Mouse (Mus musculus): ENCODE results near the gene Grb10. TPM values are rescaled to one million over a fixed set of nuclear protein-coding genes. Genes with fewer than 3 reads are reported as not detected.
A peak's percentile ranks its signal among the peaks of the same experiment; 100 is the strongest.

Gene Grb10
- polyA plus RNA-seq, 1 experiment from 2014 or later: 87.1 TPM

DNA sequence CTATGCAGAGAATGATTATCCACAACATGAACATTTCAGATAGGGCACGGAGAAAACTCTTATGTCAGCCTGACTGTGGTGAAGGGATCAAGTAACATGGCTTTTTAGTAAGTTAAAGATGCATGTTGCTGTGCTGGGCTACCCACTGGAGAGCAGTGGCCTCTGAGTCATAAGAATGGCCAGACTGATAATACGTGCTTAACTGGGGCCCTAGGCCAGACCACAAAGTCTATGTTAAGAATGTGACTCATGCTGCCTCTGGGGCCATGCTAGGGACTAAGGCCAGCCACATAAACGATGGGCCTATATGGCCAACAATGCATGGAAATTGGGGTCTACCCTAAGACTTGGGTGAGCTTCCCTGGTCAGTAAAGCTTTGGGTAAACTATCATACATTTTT, 98.9 kb downstream of the Grb10 start:
- Histone ChIP-seq H3K4me3 (no peak overlapping the region), H3K36me3 (peaks cover 18% of the 10 kb centered on the region), H3K27ac (replicated peaks) (no peak overlapping the region), H3K4me2 (no peak overlapping the region), H3K4me1 (replicated peaks) (no peaks in the 10 kb centered on the region), H3K27me3 (no peaks in the 10 kb centered on the region), H3K9me3 (no peaks in the 10 kb centered on the region), H3K9ac (no peak overlapping the region)
- ATAC-seq (ENCODE audit: low FRiP score, low read depth): no peak
- WGBS: 81% methylated on average over 3 of the region's 3 CpGs

GRCm38 (mm10) chr11:11938591-11938990, 99.9 kb downstream of the Grb10 start:
- no peak for ATAC-seq (ENCODE audit: low FRiP score, low read depth)
- WGBS: 94% methylated on average over 1 of the region's 1 CpGs
- H3K4me3 ChIP-seq: no peak overlapping the region
- H3K9me3 ChIP-seq: no peaks in the 10 kb centered on the region
- peaks cover 10% of the 10 kb centered on the region for H3K36me3 ChIP-seq
- no peak overlapping the region for H3K9ac ChIP-seq
- no peaks in the 10 kb centered on the region for H3K27me3 ChIP-seq
- H3K4me1 ChIP-seq (replicated peaks): no peaks in the 10 kb centered on the region
- H3K4me2 ChIP-seq: no peak overlapping the region
- H3K27ac ChIP-seq (replicated peaks): no peak overlapping the region

DNA sequence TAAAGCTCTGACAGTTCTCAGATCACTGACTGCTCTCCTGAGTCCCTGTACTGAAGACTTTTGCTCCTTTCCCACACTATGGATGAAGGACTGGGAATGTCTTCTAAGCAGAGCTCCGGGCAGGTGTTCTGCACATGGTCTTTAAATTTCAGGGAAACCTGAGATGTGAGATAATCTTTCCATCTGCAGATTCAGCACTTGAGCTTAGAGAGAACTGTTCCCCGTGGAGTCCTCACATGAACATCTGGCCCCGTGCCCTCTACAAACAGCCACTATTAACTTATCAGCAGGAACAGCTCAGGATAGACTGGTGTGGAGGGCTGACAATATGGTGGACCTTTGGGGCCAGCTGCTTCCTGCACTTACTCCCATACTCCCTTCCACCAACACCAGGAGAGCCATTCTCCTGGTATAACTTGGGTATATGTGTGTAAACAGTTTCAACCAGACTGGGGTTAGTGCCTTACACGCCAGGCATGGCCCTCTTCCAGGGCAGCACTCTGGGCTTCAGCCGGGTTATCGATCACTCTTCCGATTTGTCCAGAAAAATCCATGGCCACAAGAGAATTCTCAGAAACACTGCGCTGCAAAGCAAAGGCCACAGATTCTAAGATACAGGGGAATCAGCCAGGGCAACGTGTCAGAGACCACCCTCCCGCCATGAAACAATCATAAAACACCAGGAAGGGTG, 101.0 kb downstream of the Grb10 start:
- Histone ChIP-seq H3K9ac (no peak overlapping the region), H3K4me3 (no peak overlapping the region), H3K9me3 (no peaks in the 10 kb centered on the region), H3K27ac (replicated peaks) (no peak overlapping the region), H3K27me3 (no peaks in the 10 kb centered on the region), H3K4me1 (replicated peaks) (no peaks in the 10 kb centered on the region), H3K4me2 (no peak overlapping the region), H3K36me3 (peaks cover 12% of the 10 kb centered on the region; the same call in 1 of the 2 replicates)
- ATAC-seq (ENCODE audit: low FRiP score, low read depth): no peak
- WGBS: 91% methylated on average over 10 of the region's 10 CpGs

DNA sequence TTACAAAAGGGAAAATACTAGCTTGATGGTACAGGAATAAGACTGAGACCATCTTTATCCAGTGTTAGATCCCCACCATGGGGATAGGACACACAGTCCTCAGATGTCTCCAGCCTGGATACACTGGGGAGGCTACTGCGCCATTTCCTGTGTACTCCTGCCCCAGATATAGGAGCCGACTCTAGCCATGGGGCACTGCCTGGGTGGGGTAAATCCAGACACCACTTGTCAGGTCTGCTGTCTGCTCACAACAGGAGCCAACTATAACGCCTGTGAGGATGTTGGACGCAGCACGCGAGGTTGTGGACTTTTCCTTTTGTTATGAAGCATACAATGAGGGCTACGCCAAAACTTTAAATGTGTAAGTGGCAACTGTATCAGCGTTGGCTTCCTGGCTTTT, 103.7 kb downstream of the Grb10 start:
- Histone ChIP-seq H3K9me3 (no peaks in the 10 kb centered on the region), H3K4me3 (no peak overlapping the region), H3K27me3 (no peaks in the 10 kb centered on the region), H3K4me2 (no peak overlapping the region), H3K9ac (no peak overlapping the region), H3K36me3 (peaks cover 12% of the 10 kb centered on the region; the same call in 1 of the 2 replicates), H3K4me1 (replicated peaks) (no peaks in the 10 kb centered on the region), H3K27ac (replicated peaks) (no peak overlapping the region)
- WGBS: 80% methylated on average over 8 of the region's 8 CpGs
- ATAC-seq (ENCODE audit: low FRiP score, low read depth): no peak

DNA sequence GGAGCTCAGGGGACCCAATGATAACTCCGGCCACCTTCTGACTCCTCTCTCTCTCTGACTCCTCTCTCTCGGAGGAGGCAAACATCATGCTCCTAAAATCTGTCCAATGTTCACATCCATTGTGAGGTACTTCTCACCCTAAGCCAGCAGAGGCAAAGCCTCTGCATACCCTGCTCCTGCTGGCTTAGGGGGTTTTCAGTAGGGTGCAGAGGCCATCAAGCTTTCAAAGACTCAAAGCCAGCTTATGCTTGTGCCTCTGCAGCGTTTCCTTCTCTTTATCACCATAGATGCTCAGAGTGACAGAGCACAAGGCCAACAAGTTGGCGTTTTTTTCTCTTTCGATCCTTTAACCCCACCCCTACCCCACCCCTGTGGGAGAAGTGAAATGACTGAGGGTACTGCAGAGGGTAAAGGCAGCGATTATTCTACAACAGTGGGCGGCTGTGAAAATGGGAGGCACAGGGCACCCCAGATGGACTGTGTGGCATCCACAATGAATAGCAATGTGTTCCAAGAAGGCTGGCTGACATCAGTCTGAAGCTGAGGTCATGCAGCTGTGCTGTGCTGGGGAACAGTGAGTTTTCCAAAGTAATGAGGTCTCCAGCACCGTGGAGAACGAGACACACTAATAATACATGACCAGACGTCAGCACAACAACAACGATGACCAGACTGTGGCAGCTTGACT, 106.2 kb downstream of the Grb10 start:
- H3K9ac ChIP-seq: no peak overlapping the region
- no peaks in the 10 kb centered on the region for H3K4me1 ChIP-seq (replicated peaks)
- no peaks in the 10 kb centered on the region for H3K27me3 ChIP-seq
- WGBS: 44% methylated on average over 11 of the region's 11 CpGs
- no peak overlapping the region for H3K4me3 ChIP-seq
- peaks cover 12% of the 10 kb centered on the region; the same call in 1 of the 2 replicates for H3K36me3 ChIP-seq
- no peak overlapping the region for H3K4me2 ChIP-seq
- H3K27ac ChIP-seq (replicated peaks): no peak overlapping the region
- no peaks in the 10 kb centered on the region for H3K9me3 ChIP-seq
- peak; percentile 65 for ATAC-seq (ENCODE audit: low FRiP score, low read depth)

DNA sequence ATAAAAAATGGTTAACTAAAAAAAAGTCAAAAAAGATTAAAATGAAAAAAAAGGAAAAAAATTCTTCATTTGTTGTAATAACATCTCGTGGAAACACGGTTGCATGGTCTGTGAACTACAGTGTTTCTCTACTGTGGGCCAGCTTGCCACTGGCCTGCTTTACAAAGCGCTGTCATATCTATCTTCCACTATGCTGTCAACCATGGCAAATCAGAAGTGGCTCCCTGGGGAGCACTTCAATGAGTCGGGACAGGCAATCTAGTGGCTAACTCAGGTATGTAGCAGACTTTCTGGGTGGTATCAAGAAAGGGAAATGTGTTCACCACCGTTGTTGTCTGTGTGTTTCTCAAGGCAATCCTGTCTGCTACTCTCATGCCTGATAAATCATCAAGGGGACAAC, 106.8 kb downstream of the Grb10 start:
- no peaks in the 10 kb centered on the region for H3K9me3 ChIP-seq
- no peak overlapping the region for H3K9ac ChIP-seq
- no peak for ATAC-seq (ENCODE audit: low FRiP score, low read depth)
- 42% methylated on average over 5 of the region's 5 CpGs for WGBS
- no peak overlapping the region for H3K27ac ChIP-seq (replicated peaks)
- H3K4me3 ChIP-seq: no peak overlapping the region
- H3K4me2 ChIP-seq: no peak overlapping the region
- peaks cover 11% of the 10 kb centered on the region; the same call in 1 of the 2 replicates for H3K36me3 ChIP-seq
- H3K27me3 ChIP-seq: no peaks in the 10 kb centered on the region
- H3K4me1 ChIP-seq (replicated peaks): no peaks in the 10 kb centered on the region

DNA sequence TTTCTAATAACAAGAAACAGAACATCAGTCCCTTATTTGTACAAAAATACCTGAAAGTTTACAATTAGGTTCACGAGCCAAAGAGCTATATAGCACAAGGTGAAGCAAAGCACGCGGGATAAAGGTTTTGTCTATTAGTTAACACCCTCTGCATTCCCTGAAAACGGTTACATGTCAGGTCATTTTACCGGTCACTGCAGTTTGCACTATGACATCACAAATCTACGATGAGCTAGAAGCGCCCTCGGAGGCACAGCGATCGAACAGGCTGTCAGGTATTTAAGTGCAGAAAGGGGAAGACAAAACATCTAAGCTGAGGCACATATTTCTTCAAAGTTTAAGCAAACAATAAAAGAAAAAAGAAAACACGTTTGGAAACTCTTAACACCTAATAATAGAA, 108.0 kb downstream of the Grb10 start:
- Histone ChIP-seq H3K9me3 (no peaks in the 10 kb centered on the region), H3K4me1 (replicated peaks) (no peaks in the 10 kb centered on the region), H3K4me3 (no peak overlapping the region), H3K27ac (replicated peaks) (no peak overlapping the region), H3K9ac (no peak overlapping the region), H3K36me3 (0 out of 2 replicates have a peak, but pooled peaks cover 3% of the 10 kb centered on the region), H3K27me3 (no peaks in the 10 kb centered on the region), H3K4me2 (no peak overlapping the region)
- ATAC-seq (ENCODE audit: low FRiP score, low read depth): no peak
- WGBS: 92% methylated on average over 11 of the region's 11 CpGs

GRCm38 (mm10) chr11:11929059-11929458, 109.4 kb downstream of the Grb10 start:
- H3K4me1 ChIP-seq (replicated peaks): no peaks in the 10 kb centered on the region
- WGBS: 94% methylated on average over 3 of the region's 3 CpGs
- no peaks in the 10 kb centered on the region for H3K9me3 ChIP-seq
- H3K4me2 ChIP-seq: no peak overlapping the region
- H3K36me3 ChIP-seq: 0 out of 2 replicates have a peak, but pooled peaks cover 3% of the 10 kb centered on the region
- H3K9ac ChIP-seq: no peak overlapping the region
- H3K27ac ChIP-seq (replicated peaks): no peak overlapping the region
- no peaks in the 10 kb centered on the region for H3K27me3 ChIP-seq
- H3K4me3 ChIP-seq: no peak overlapping the region
- ATAC-seq (ENCODE audit: low FRiP score, low read depth): no peak

DNA sequence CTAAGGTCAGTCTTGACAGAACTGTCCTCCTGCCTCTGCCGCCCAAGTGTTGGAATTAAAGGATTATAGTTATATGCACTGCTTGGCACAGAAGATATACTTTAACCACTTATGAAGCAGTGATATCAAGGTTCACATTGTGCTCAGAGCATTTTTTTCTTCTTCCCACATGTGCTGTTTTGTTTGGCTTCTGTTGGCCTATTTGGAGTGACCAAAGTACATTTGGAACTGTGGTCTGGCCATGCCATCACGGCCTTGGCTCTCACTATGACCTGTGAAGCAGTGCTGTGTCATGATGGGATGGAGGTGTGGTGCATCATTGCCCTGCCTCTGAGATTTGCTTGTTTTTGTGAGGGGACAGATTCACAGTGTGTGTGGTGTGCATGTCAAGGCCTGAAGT, 109.9 kb downstream of the Grb10 start:
- H3K9me3 ChIP-seq: no peaks in the 10 kb centered on the region
- 0 out of 2 replicates have a peak, but pooled peaks cover 3% of the 10 kb centered on the region for H3K36me3 ChIP-seq
- 100% methylated on average over 2 of the region's 2 CpGs for WGBS
- H3K9ac ChIP-seq: no peak overlapping the region
- no peak for ATAC-seq (ENCODE audit: low FRiP score, low read depth)
- H3K4me2 ChIP-seq: no peak overlapping the region
- H3K4me1 ChIP-seq (replicated peaks): no peaks in the 10 kb centered on the region
- H3K4me3 ChIP-seq: no peak overlapping the region
- no peaks in the 10 kb centered on the region for H3K27me3 ChIP-seq
- H3K27ac ChIP-seq (replicated peaks): no peak overlapping the region

DNA sequence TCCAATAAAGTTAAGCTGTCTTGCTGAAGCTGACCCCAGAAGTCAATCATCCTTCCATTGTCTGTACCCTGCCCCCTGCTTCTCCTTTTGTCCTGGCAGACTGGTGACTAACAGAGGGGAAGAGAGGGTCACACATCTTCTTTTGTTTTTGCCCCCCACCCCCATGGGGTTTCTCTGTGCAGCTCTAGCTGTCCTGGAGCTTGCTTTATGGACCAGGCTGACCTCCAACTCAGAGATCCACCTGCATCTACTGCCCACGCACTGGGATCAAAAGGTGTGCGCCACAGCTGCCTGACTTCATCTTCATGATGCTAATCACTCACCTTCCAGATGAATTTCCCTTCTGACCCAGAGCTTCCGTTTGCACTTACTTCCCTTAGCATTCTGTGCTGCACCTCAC, 114.6 kb downstream of the Grb10 start:
- ATAC-seq (ENCODE audit: low FRiP score, low read depth): no peak
- no peaks in the 10 kb centered on the region for H3K4me1 ChIP-seq (replicated peaks)
- H3K36me3 ChIP-seq: no peaks in the 10 kb centered on the region
- H3K27ac ChIP-seq (replicated peaks): no peak overlapping the region
- no peaks in the 10 kb centered on the region for H3K27me3 ChIP-seq
- 21% methylated on average over 3 of the region's 3 CpGs for WGBS
- no peak overlapping the region for H3K9ac ChIP-seq
- H3K9me3 ChIP-seq: no peaks in the 10 kb centered on the region
- no peak overlapping the region for H3K4me3 ChIP-seq
- no peak overlapping the region for H3K4me2 ChIP-seq

DNA sequence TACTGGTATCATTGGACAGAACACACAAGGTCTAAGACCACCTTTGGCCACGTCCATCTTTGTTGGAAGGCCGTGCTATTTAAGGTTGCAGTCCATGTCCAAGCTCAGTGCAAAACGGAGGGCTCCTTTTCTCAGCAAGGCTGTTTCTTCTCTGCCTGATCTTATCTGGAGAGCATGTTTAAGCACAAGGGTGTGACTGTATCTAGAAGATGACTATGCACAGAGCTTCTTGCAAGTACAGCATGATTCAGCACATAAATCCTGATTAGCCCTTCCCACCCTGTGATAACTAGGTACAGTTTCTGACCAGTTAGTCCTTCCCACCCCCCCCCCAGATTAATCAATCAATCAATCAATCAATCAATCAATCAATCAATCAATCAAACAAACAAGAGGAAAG, 115.1 kb downstream of the Grb10 start:
- H3K4me2 ChIP-seq: no peak overlapping the region
- H3K9me3 ChIP-seq: no peaks in the 10 kb centered on the region
- no peak overlapping the region for H3K27ac ChIP-seq (replicated peaks)
- H3K36me3 ChIP-seq: no peaks in the 10 kb centered on the region
- H3K27me3 ChIP-seq: no peaks in the 10 kb centered on the region
- WGBS: 85% methylated on average over 3 of the region's 3 CpGs
- ATAC-seq (ENCODE audit: low FRiP score, low read depth): no peak
- no peak overlapping the region for H3K4me3 ChIP-seq
- H3K9ac ChIP-seq: no peak overlapping the region
- H3K4me1 ChIP-seq (replicated peaks): no peaks in the 10 kb centered on the region

DNA sequence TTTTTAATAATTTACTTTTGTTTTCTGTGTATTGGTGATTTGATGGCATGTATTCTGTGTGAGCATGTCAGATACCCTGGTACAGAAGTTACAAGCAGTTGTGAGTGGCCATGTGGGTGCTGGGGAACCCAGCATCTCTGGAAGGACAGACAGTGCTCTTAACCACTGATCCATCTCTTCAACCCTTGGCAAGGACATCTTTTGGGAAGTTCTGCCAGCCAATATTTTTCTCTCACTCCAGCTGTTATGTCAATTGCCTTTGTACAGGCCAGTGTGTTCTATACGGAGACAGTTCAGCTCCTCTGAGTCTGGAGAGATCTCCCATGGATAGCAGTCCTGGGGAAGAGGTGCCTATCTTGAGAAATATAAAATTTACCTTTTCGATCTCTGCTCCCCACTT, 116.4 kb downstream of the Grb10 start:
- H3K9ac ChIP-seq: no peak overlapping the region
- no peak for ATAC-seq (ENCODE audit: low FRiP score, low read depth)
- no peaks in the 10 kb centered on the region for H3K9me3 ChIP-seq
- H3K36me3 ChIP-seq: no peaks in the 10 kb centered on the region
- no peaks in the 10 kb centered on the region for H3K27me3 ChIP-seq
- H3K4me3 ChIP-seq: no peak overlapping the region
- H3K4me2 ChIP-seq: no peak overlapping the region
- no peak overlapping the region for H3K27ac ChIP-seq (replicated peaks)
- no peaks in the 10 kb centered on the region for H3K4me1 ChIP-seq (replicated peaks)
- WGBS: 92% methylated on average over 2 of the region's 2 CpGs

Data from hindbrain, embryonic 15.5 days (tissue).